Mouse (Mus musculus): ENCODE measurements around the gene Cog5. TPM values are rescaled to one million over a fixed set of nuclear protein-coding genes. Genes with fewer than 3 reads are reported as not detected.

Gene Cog5
- total RNA-seq, 2 experiments from 2014 or later: 56.3 to 61.0 TPM

- ATAC-seq (replicated peaks; ENCODE audit: poor library complexity, severe bottlenecking): no peak
Observed at GRCm38 (mm10) chr12:31885084-31885483, 230.4 kb downstream of the Cog5 start.

DNA sequence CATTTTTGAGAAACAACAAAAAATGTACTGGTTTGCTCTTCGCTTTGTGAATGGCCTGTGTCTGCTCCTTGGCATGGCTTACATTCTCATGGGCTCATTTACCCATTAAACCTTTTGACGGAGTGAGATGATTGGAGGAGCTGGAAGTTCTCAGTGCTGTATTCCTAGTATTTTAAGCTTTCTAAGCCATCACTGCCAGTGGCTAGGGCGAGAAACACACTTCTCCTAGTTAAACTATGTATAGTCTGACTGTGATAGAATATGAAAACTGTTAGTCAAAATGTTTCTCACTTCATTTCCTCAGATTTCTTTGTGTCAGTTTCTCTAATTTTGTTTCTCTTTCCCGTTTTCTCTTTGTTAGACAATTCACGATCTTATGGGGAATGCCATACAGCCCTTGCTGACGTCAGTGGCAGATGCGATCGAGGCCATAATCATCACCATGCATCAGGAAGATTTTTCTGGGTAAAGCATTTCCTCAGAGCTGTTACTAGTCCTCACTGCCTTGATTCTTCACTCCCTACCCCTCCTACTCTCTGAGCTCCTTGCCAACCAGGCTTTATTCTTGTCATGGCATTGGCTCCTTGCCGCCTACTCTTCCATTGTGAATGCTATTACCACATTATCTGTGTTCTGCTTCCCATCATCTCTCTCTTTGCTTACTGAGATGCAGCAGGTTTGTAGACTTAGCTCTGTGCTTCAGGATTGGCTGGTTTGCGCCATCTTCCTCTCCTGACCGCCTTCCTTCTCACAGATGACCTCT lies 231.4 kb downstream of the Cog5 start:
- no peak for ATAC-seq (replicated peaks; ENCODE audit: poor library complexity, severe bottlenecking)

DNA sequence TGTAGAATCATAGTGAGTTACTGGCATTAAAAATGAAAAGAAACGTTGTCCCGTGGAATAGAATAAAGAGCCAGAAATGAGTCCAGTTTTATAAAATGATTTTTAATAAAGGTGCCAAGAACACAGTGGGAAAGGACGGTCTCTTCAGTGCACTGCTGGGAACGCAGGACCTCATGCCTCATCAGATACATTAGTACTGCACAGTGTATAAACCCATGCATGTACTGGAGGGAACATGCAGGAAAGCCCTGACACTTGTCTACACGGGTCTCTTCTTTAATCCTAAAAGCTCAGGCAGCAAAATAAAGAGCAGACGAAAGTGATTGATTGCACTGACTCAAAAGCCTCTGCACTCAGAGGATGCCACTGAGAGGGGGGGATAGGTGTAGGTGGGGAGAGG lies 236.0 kb downstream of the Cog5 start:
- ATAC-seq (replicated peaks; ENCODE audit: poor library complexity, severe bottlenecking): no peak

DNA sequence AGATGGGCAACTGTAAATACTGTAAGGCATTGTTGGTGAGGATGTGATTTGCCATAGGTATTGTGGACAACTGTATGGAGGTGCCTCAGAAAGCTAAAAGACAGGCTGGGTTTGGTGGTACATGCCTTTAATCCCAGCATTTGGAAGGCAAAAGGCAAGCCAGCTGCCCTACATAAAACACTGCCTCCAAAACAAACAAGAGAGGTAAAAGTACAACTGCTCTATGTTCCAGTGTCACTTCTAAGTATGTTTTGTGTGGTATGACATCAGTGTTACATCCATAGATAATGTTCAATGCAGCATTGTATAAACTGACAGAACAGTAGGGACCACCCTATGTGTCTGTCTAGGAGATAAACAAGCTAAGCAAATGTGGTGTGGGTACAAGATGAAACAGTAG lies 237.4 kb downstream of the Cog5 start:
- ATAC-seq (replicated peaks; ENCODE audit: poor library complexity, severe bottlenecking): no peak

GRCm38 (mm10) chr12:31892771-31893170 lies 238.1 kb downstream of the Cog5 start:
- ATAC-seq (replicated peaks; ENCODE audit: poor library complexity, severe bottlenecking): no peak

GRCm38 (mm10) chr12:31895095-31895734 lies 240.5 kb downstream of the Cog5 start:
- ATAC-seq (replicated peaks; ENCODE audit: poor library complexity, severe bottlenecking): no peak

DNA sequence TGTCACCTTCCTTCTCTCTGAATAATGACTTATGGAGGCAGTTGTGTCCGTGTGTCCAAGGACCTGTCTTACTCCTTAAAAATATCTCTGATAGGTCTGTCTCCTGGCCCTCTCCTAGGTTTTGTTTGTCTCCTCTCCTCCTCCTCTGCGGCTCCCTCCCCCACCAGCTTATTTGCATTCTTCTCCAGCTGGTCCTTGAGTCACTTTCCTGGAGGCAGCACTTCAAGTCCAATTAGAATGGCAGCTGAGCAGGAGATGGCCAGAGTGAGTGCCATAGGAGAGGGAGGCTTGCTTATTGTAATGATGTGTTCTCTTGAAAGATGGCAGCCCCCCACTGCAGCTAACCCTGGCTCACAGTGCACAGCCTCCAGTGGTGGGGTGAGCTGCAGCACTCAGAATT lies 241.2 kb downstream of the Cog5 start:
- ATAC-seq (replicated peaks; ENCODE audit: poor library complexity, severe bottlenecking): no peak

DNA sequence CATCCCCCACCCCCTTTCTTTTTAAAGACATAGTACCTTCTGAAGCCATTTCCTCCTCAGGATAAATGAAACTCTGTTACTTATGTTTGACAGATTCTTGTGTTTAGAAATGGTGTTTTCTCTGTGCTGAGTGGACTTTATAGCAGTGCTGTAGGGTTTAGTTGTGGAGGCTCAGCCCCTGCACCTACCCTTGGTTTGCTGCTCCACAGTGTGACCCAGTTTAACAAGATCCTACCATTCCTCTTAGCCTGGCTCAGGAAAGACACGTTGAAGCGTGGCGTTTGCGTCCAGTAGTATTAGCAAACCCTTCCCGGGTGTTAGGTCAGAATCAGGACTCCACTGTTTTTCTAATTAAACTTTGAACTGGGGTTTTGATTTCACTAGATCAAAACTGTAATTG lies 241.6 kb downstream of the Cog5 start:
- ATAC-seq (replicated peaks; ENCODE audit: poor library complexity, severe bottlenecking): no peak

DNA sequence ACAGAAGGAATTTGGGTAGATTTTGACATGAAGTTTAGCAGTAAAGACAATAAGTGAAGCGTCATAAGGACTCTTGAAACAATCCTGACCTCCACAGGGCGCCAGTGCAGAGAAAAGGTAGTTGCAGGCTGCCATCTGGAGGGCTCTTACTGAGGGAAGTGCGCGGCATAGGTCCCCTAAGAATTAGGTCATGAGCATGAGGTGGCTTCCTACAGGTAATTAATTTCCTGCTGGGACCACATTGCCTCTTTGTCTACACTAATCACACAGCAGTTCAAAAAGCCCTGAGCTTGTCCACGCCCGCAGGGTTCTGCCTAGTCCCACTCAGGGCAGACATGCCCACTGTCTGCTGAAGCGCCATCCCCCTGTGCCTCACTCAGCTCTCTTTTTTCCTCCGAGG lies 242.3 kb downstream of the Cog5 start:
- ATAC-seq (replicated peaks; ENCODE audit: poor library complexity, severe bottlenecking): no peak

GRCm38 (mm10) chr12:31897456-31897855 lies 242.8 kb downstream of the Cog5 start:
- no peak for ATAC-seq (replicated peaks; ENCODE audit: poor library complexity, severe bottlenecking)

DNA sequence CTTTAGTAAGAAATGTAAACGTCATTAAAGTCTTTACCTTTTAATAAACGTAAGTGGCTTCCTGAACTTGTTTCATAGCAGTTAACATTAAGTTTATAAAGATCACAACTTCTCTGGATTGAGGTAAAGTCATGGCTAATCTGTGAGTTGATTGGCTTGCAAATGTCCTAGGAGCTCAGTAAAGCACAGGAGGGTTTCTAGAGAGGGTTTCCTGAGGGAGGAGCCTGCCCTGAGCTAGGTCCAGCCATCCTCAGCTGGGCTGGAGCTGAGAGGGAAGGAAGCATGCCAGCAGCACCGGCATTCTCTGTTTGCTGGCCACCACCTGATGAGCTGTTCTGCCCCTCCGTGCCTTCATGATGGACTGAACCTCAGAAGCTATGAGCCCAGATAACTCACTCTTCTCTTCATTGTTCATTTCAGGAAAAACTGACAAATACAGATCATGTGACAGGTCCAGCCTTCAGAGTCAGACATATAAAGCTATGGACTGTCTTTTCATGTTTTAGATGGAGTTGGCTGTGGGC lies 245.8 kb downstream of the Cog5 start:
- ATAC-seq (replicated peaks; ENCODE audit: poor library complexity, severe bottlenecking): no peak

DNA sequence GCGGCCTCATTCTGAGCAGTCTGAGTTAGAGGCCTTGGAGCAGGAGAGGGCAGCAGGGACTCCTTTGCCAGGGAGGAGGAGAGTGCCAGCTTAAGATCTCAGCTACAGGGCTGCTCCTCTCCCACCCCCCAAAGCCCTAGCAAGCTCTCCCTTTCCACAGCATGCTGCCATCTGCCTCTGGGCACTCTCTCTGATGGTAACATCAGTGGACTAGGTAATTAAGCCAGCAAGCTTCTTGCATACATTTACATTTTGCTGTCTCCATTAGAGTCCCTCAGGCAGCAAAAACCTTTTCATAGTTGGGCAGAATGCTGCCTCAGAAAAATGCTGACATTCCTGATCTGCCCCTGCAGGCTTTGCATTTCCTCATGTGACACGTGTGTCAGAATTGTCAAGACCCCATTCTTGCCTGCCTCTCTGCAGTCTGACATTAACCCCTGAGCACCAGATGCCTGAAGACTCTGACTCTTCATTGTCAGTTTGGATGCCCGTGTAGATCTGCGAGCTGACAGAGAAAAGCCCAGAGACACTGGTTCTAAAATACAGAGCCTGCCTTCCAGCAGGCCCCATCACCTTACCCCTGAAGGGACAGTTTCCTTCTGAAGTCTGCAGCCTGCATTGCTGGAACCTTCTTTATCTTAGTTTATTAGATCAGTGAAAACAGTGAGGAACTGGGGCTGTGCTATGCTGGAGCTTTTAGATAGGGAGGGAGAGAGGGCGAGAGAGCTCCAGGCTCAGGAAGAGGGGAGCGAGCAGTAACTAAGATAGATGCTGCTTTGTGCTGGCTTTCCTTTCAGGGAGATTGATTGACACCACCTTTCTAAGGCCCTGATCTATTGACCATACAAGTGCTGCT lies 251.3 kb downstream of the Cog5 start:
- no peak for ATAC-seq (replicated peaks; ENCODE audit: poor library complexity, severe bottlenecking)

DNA sequence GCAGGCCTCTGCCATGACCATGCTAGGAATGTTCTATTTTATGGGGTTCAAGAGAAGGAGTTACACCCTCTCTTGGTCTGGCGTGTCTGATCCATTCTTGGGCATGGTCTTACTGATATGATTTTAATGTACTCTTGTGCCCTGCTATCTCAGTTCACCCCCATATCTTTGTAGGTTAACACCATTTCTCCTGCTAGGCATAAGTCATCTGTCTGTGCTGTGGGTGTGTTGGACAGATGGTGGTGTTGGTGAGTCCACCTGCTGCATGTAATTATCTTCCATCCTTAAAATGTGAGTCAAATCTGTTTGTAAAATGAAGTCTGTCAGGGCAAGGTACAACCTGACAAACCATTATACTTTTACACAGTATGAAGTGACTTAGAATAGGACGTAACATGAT lies 252.8 kb downstream of the Cog5 start:
- no peak for ATAC-seq (replicated peaks; ENCODE audit: poor library complexity, severe bottlenecking)

- no peak for ATAC-seq (replicated peaks; ENCODE audit: poor library complexity, severe bottlenecking)
Observed at GRCm38 (mm10) chr12:31912966-31913551, 258.4 kb downstream of the Cog5 start.

DNA sequence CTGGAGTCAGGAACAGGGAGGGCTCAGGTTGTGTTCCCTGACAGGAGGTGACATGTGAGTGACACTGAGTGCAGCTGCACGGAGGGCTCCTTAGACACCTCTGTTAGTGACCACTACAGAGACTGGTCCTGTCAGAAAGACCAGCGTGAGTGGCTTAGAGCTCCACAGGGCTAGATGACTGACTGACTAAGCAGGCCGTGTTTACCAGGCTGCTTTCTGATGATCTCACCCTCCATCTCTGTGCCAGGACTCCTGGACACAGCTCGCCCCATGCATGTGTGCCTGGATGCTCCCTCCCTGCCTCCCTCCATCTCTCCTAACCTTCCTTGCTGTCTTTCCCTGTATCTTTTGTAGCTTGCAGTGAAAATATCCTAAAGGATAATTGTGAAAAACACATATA lies 258.9 kb downstream of the Cog5 start:
- ATAC-seq (replicated peaks; ENCODE audit: poor library complexity, severe bottlenecking): no peak

DNA sequence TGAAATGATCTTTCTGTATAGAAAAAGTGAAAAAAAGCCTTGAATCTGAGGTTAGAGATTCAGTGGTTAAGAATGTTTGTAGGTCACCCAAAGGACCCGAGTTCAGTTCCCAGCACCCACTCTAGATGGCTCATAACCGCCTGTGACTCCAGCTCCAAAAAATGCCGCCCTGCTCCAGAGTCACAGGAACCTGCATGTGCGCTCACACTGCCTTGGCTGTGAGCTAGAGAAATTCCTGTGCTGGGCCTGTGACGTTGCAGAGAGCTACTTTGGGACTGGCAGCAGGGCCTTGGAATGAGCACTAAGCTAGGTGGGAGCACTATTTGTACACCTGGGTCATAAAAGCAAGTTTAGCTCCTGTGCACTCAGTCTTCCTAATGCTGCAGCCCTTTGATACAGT lies 262.0 kb downstream of the Cog5 start:
- ATAC-seq (replicated peaks; ENCODE audit: poor library complexity, severe bottlenecking): no peak

DNA sequence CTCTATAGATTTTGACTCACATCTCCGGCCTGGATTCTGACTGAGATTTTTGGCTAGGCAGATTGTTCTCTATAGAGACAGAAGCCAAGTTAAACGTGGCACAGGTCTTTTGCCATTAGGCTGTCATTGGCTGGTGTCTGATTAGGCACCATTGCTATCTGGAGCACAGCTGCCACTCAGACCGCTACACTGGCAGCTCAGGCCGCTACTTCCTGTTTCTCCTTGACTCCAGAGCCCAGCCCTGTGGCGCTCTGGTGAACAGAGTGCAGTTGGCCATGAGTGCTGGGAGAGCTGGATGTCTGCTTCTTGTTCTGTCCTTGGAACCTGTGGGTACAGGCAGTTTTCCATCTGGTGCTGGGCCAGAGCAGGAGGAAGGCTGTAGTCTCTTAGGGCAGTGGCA lies 262.6 kb downstream of the Cog5 start:
- peak; percentile 78 for ATAC-seq (replicated peaks; ENCODE audit: poor library complexity, severe bottlenecking)

GRCm38 (mm10) chr12:31920464-31921405 lies 266.1 kb downstream of the Cog5 start:
- no peak for ATAC-seq (replicated peaks; ENCODE audit: poor library complexity, severe bottlenecking)

DNA sequence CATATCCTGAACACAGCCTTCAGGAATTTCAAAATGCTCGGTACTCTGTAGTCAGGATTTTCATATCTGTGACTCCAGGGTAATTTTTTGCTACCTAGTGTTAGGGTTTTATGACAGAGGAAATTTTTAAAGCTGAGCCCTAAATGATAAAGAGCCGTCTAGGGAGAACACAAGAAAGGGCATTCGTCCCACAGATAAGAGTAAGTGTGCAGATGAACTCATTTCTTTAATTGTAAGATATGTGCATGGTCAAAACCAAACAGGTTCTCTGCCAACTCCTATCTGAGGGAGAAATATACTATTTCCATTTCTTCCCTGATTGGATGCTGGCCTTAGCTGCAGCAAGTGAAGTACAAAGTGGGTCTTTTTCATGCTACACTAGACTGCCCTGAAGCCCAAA lies 269.5 kb downstream of the Cog5 start:
- no peak for ATAC-seq (replicated peaks; ENCODE audit: poor library complexity, severe bottlenecking)

DNA sequence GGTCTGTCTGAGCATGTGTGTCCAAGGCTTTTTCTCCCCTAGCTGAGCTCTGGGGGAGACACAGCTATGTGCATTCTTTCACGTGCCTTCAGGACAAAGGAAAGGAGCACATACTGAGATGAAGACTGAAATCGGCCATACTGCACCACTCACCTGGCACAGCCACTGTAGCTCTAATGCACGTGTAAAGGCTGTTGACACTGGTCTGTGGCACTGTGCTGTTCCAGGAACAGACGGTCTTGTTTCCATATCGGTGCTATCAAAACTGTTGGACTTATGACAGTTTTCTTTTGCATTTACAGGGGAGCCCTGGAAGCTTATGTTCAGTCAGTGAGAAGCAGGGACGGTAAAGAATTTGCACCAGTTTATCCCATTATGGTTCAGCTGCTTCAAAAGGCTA lies 270.7 kb downstream of the Cog5 start:
- no peak for ATAC-seq (replicated peaks; ENCODE audit: poor library complexity, severe bottlenecking)

Data from granulocyte monocyte progenitor cell, adult 5-6 weeks (primary cell).